Mouse (Mus musculus): ENCODE measurements around the gene Srf.

The Srf gene

GRCm38 (mm10) chr17:46513329-46513728 lies 42.6 kb downstream of the Srf start:
- DNase-seq (ENCODE audit: low spot score), result no peak

GRCm38 (mm10) chr17:46511059-46511710 lies 44.8 kb downstream of the Srf start:
- no peak for DNase-seq (ENCODE audit: low spot score)

- no peak for DNase-seq (ENCODE audit: low spot score)
These were observed 50.4 kb downstream of the Srf start for GRCm38 (mm10) chr17:46505617-46506016.

- no peak for DNase-seq (ENCODE audit: low spot score)
These were observed 51.9 kb downstream of the Srf start for GRCm38 (mm10) chr17:46503847-46504638.

- DNase-seq (ENCODE audit: low spot score), result no peak
These were observed 53.2 kb downstream of the Srf start for GRCm38 (mm10) chr17:46502775-46503174.

All from ovary, postnatal 10 days (tissue).